Mouse (Mus musculus) neural tube, embryonic 14.5 days (tissue): ENCODE measurements around the gene Asprv1. TPM values are rescaled to one million over a fixed set of nuclear protein-coding genes. Genes with fewer than 3 reads are reported as not detected.

ENCODE experiments used
- ATAC-seq: fragments of 200-750 bp; cut with Nextera tagmentation; 2 replicates; pipeline ENCODE4 v1.8.0; 2017; ENCODE audit warnings: low read depth, mild to moderate bottlenecking, moderate TSS enrichment, moderate library complexity
- H3K27ac ChIP-seq: fragments of 300-500 bp; sonication (generic); 2 replicates; pipeline ENCODE4 v1.5.1; 2014; ENCODE audit warnings: low read depth, mild to moderate bottlenecking, control low read depth, low read length, moderate library complexity, mixed read lengths
- H3K27me3 ChIP-seq: fragments of 300-500 bp; sonication (generic); 2 replicates; pipeline ENCODE4 v1.6.1; 2014; ENCODE audit warnings: low read length; ENCODE audit not compliant: control insufficient read depth, insufficient read depth
- H3K36me3 ChIP-seq: fragments of 300-500 bp; sonication (generic); 2 replicates; pipeline ENCODE4 v1.6.1; 2014; ENCODE audit warnings: low read length, mixed read lengths; ENCODE audit not compliant: control insufficient read depth, insufficient read depth
- H3K4me1 ChIP-seq: fragments of 300-500 bp; sonication (generic); 2 replicates; pipeline ENCODE4 v1.6.1; 2014; ENCODE audit warnings: low read length; ENCODE audit not compliant: control insufficient read depth, insufficient read depth
- H3K4me2 ChIP-seq: fragments of 300-500 bp; sonication (generic); 2 replicates; pipeline ENCODE4 v1.6.1; 2014; ENCODE audit warnings: mild to moderate bottlenecking, low read depth, low read length, control low read depth
- H3K4me3 ChIP-seq: fragments of 300-500 bp; sonication (generic); 2 replicates; pipeline ENCODE4 v1.5.1; 2014; ENCODE audit warnings: low read depth, low read length, control low read depth, mixed read lengths
- H3K9ac ChIP-seq: fragments of 300-500 bp; sonication (generic); replicated peaks from 2 replicates; pipeline ENCODE4 v1.6.1; 2014; ENCODE audit warnings: low read depth, mild to moderate bottlenecking, control low read depth, low read length, mixed read lengths
- H3K9me3 ChIP-seq: fragments of 300-500 bp; sonication (generic); 2 replicates; pipeline ENCODE4 v1.6.1; 2016; ENCODE audit warnings: low read length; ENCODE audit not compliant: control insufficient read depth
- WGBS: fragments of 180-500 bp; shearing (Covaris S2); extraction: QIAGEN DNeasy Blood & Tissue Kit; methylation state at CpG from one replicate; pipeline ENCODE4 v1.1.7; 2014; 5-methylcytosine and 5-hydroxymethylcytosine counted together
- polyA plus RNA-seq: library from polyadenylated mRNA; unstranded; fragments of >200 nt; fragmentation: Nextera tagmentation; extraction: Ambion mirVana; gene quantifications from 2 replicates; pipeline ENCODE4 v1.2.1, GENCODE M21; 2014

The Asprv1 gene
- polyA plus RNA-seq, 1 experiment from 2014 or later: 0.82 TPM

DNA sequence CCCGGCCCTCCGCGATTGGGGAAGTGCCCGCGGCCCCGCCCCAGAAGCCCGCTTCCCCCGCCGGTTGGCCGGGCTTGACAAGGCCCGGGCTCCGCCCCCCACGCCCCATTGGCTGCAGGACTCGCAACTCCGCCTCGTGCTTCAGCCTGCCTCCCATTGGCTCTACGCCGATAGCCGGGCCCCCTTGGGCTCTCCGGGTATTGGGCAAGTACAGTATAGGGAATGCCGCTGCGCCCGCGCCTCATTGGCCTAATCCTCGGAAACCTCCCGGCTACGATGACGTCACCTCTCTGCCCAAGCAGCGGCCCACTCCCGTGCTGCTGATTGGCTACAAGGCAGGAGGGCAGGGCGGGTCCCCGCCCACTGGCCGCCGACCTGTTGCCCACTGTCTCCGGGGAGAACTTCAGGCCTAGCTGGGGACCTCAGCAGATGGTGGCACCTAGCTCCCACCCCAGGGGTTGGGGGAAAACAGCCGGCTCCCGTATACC lies 41.3 kb downstream of the Asprv1 start:
- WGBS: 2% methylated on average over 37 of the region's 37 CpGs

GRCm38 (mm10) chr6:86670873-86671272 lies 42.9 kb downstream of the Asprv1 start:
- ATAC-seq: no peak
- peaks cover 18% of the 10 kb centered on the region for H3K36me3 ChIP-seq
- no peaks in the 10 kb centered on the region for H3K27me3 ChIP-seq
- H3K4me2 ChIP-seq: no peak overlapping the region
- H3K27ac ChIP-seq: no peak overlapping the region
- WGBS: 17% methylated on average over 2 of the region's 2 CpGs
- H3K4me1 ChIP-seq: peaks cover 18% of the 10 kb centered on the region
- no peak overlapping the region for H3K4me3 ChIP-seq
- no peak overlapping the region for H3K9ac ChIP-seq
- no peaks in the 10 kb centered on the region for H3K9me3 ChIP-seq

More for the DNA sequence above, 41.3 kb downstream of the Asprv1 start:
- H3K4me1 ChIP-seq: peaks cover 18% of the 10 kb centered on the region
- H3K27ac ChIP-seq: peak overlapping the region; percentile 76
- H3K9me3 ChIP-seq: no peaks in the 10 kb centered on the region
- H3K4me3 ChIP-seq: peak overlapping the region; percentile 84
- peak overlapping the region; percentile 81 for H3K9ac ChIP-seq
- peak overlapping the region; percentile 83 for H3K4me2 ChIP-seq
- peaks cover 8% of the 10 kb centered on the region for H3K36me3 ChIP-seq
- H3K27me3 ChIP-seq: no peaks in the 10 kb centered on the region
- ATAC-seq: peak; percentile 100

- H3K36me3 ChIP-seq: peaks cover 61% of the 10 kb centered on the region
- WGBS: 38% methylated on average over 6 of the region's 6 CpGs
Observed at GRCm38 (mm10) chr6:86678341-86678740, 50.4 kb downstream of the Asprv1 start.

More at GRCm38 (mm10) chr6:86678341-86678740, 50.4 kb downstream of the Asprv1 start:
- no peak overlapping the region for H3K4me2 ChIP-seq
- H3K9me3 ChIP-seq: no peaks in the 10 kb centered on the region
- no peaks in the 10 kb centered on the region for H3K27me3 ChIP-seq
- ATAC-seq: no peak
- H3K4me1 ChIP-seq: peaks cover under 1% of the 10 kb centered on the region; the same call in 1 of the 2 replicates
- no peak overlapping the region for H3K4me3 ChIP-seq
- H3K9ac ChIP-seq: no peak overlapping the region
- H3K27ac ChIP-seq: no peak overlapping the region

Other genes with a start within 250 kb of the Asprv1 start
- gene Pcyox1, start 231.0 kb upstream of the Asprv1 start, polyA plus RNA-seq: 100 and 110 TPM in 2 replicates
- gene Tia1, start 223.9 kb upstream of the Asprv1 start, polyA plus RNA-seq: 364 and 402 TPM in 2 replicates
- gene Gm44790, start 201.5 kb upstream of the Asprv1 start, polyA plus RNA-seq: 1.9 TPM in 1 of 2 replicates, not detected in the other
- gene C87436, start 189.8 kb upstream of the Asprv1 start, polyA plus RNA-seq: 21.9 and 27.2 TPM in 2 replicates
- 238 and 312 TPM in 2 replicates for gene Pcbp1, start 101.8 kb upstream of the Asprv1 start, polyA plus RNA-seq
- gene Mxd1, start 41.0 kb downstream of the Asprv1 start, polyA plus RNA-seq: 15.4 and 22.8 TPM in 2 replicates
- 97.0 and 97.4 TPM in 2 replicates for gene Snrnp27, start 56.4 kb downstream of the Asprv1 start, polyA plus RNA-seq
- gene Gmcl1, start 105.2 kb downstream of the Asprv1 start, polyA plus RNA-seq: 44.2 and 50.7 TPM in 2 replicates
- gene Anxa4, start 165.4 kb downstream of the Asprv1 start, polyA plus RNA-seq: 2.9 and 4.9 TPM in 2 replicates
- 47.2 and 53.6 TPM in 2 replicates for gene Aak1, start 221.4 kb downstream of the Asprv1 start, polyA plus RNA-seq